Mouse (Mus musculus) lung, adult 2 months (tissue): ENCODE measurements around the gene Lrrc23.

Experiments
- CTCF ChIP-seq: fragments of 200-500 bp; IDR thresholded peaks from 2 replicates; pipeline ENCODE4 v1.5.1; 2011; ENCODE audit warnings: mild to moderate bottlenecking, low read length, control low read depth; ENCODE audit not compliant: insufficient read depth
- POLR2A ChIP-seq: fragments of 200-500 bp; IDR thresholded peaks from 2 replicates; pipeline ENCODE4 v1.6.1; 2011; ENCODE audit warnings: low read depth, mild to moderate bottlenecking, control low read depth, low read length, borderline replicate concordance; ENCODE audit errors: extremely low read depth

- TF ChIP-seq POLR2A (no peak), CTCF (no peak)
Measured at GRCm38 (mm10) chr6:124741842-124742241, 37.7 kb downstream of the Lrrc23 start.
